Mouse (Mus musculus): ENCODE data around the gene Cmah. TPM values are rescaled to one million over a fixed set of nuclear protein-coding genes. Genes with fewer than 3 reads are reported as not detected.

Cmah gene
- polyA plus RNA-seq, 1 experiment from 2014 or later = 0.30 TPM

- Histone ChIP-seq H3K9ac (ENCODE audit: low read length) (no peak overlapping the region), H3K9me3 (ENCODE audit: control insufficient read depth, low read length) (no peaks in the 10 kb centered on the region), H3K4me1 (ENCODE audit: control insufficient read depth in 2 of 2, insufficient read depth in 2 of 2, low read length in 2 of 2) (peaks cover 2 to 8% of the 10 kb centered on the region in 2 experiments; a peak in 2 of 4 replicates), H3K27ac (replicated peaks in 1 of 2; ENCODE audit: control insufficient read depth in 1 of 2, insufficient read depth in 1 of 2, low read depth in 2 of 2, low read length in 2 of 2) (no peak overlapping the region), H3K36me3 (ENCODE audit: control insufficient read depth, insufficient read depth, low read length) (no peaks in the 10 kb centered on the region), H3K27me3 (ENCODE audit: control insufficient read depth, insufficient read depth, low read length) (no peaks in the 10 kb centered on the region), H3K4me2 (ENCODE audit: low read length) (no peak overlapping the region), H3K4me3 (ENCODE audit: control insufficient read depth in 1 of 2, insufficient read depth in 1 of 2, low read depth in 1 of 2, low read length in 2 of 2) (no peak overlapping the region)
- ATAC-seq (ENCODE audit: insufficient number of reproducible peaks, insufficient read depth, low FRiP score, low read depth) = no peak
- WGBS = 70% methylated on average over 4 of the region's 4 CpGs
Measured at GRCm38 (mm10) chr13:24443763-24444347, 116.7 kb downstream of the Cmah start.

GRCm38 (mm10) chr13:24444709-24445108, 117.5 kb downstream of the Cmah start:
- H3K4me2 ChIP-seq (ENCODE audit: low read length) = no peak overlapping the region
- no peaks in the 10 kb centered on the region for H3K27me3 ChIP-seq (ENCODE audit: control insufficient read depth, insufficient read depth, low read length)
- H3K27ac ChIP-seq (replicated peaks in 1 of 2; ENCODE audit: control insufficient read depth in 1 of 2, insufficient read depth in 1 of 2, low read depth in 2 of 2, low read length in 2 of 2) = no peak overlapping the region
- H3K9ac ChIP-seq (ENCODE audit: low read length) = no peak overlapping the region
- no peak overlapping the region for H3K4me3 ChIP-seq (ENCODE audit: control insufficient read depth in 1 of 2, insufficient read depth in 1 of 2, low read depth in 1 of 2, low read length in 2 of 2)
- H3K4me1 ChIP-seq (ENCODE audit: control insufficient read depth in 2 of 2, insufficient read depth in 2 of 2, low read length in 2 of 2) = peaks cover 2 to 8% of the 10 kb centered on the region in 2 experiments; a peak in 2 of 4 replicates
- WGBS = 65% methylated on average over 4 of the region's 4 CpGs
- no peaks in the 10 kb centered on the region for H3K36me3 ChIP-seq (ENCODE audit: control insufficient read depth, insufficient read depth, low read length)
- ATAC-seq (ENCODE audit: insufficient number of reproducible peaks, insufficient read depth, low FRiP score, low read depth) = no peak
- no peaks in the 10 kb centered on the region for H3K9me3 ChIP-seq (ENCODE audit: control insufficient read depth, low read length)

DNA sequence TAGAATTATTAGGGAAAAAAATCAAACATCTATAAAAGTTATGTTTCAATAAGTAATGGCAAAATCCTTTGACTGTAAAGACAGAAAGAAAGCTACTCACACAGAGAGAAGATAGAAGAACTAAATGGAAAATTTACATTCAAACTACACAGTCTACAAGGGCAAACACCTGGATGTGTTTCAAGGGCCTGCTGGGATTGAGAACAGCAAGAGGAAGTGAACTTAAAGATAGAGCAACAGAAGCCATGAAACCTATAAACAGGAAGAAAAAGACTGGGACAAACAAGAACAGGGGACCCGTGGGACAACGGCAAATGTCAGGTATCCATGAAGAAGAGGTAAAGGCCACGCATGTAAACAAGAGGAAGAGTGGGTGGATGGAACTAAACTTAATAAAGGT, 118.0 kb downstream of the Cmah start:
- Histone ChIP-seq H3K9ac (ENCODE audit: low read length) (no peak overlapping the region), H3K4me3 (ENCODE audit: control insufficient read depth in 1 of 2, insufficient read depth in 1 of 2, low read depth in 1 of 2, low read length in 2 of 2) (no peak overlapping the region), H3K4me1 (ENCODE audit: control insufficient read depth in 2 of 2, insufficient read depth in 2 of 2, low read length in 2 of 2) (peaks cover 2 to 8% of the 10 kb centered on the region in 2 experiments; a peak in 2 of 4 replicates), H3K36me3 (ENCODE audit: control insufficient read depth, insufficient read depth, low read length) (no peaks in the 10 kb centered on the region), H3K27ac (replicated peaks in 1 of 2; ENCODE audit: control insufficient read depth in 1 of 2, insufficient read depth in 1 of 2, low read depth in 2 of 2, low read length in 2 of 2) (no peak overlapping the region), H3K27me3 (ENCODE audit: control insufficient read depth, insufficient read depth, low read length) (no peaks in the 10 kb centered on the region), H3K4me2 (ENCODE audit: low read length) (no peak overlapping the region), H3K9me3 (ENCODE audit: control insufficient read depth, low read length) (no peaks in the 10 kb centered on the region)
- 74% methylated on average over 3 of the region's 3 CpGs for WGBS
- ATAC-seq (ENCODE audit: insufficient number of reproducible peaks, insufficient read depth, low FRiP score, low read depth) = no peak

DNA sequence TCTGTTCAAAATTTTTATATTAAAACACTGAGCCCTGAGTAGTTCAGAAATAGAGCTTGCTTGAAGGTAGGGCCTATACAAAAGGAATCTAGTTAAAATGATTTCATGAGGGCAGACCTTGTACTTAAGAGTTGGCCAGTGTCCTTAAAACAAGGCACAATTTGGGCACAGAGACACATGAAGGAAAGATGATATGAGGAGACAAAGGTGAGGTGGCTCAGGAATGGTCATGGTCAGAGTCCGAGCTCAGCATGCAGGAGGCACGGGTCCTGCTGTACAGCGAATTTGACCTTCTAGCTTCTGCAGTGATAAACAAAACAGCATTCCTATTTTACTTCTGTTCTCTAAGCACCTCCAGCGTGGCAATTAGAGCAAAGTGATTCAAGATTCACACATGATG, 118.9 kb downstream of the Cmah start:
- 69% methylated on average over 4 of the region's 4 CpGs for WGBS
- Histone ChIP-seq H3K4me3 (ENCODE audit: control insufficient read depth in 1 of 2, insufficient read depth in 1 of 2, low read depth in 1 of 2, low read length in 2 of 2) (no peak overlapping the region), H3K4me1 (ENCODE audit: control insufficient read depth in 2 of 2, insufficient read depth in 2 of 2, low read length in 2 of 2) (peaks cover 2 to 8% of the 10 kb centered on the region in 2 experiments; a peak in 2 of 4 replicates), H3K9me3 (ENCODE audit: control insufficient read depth, low read length) (no peaks in the 10 kb centered on the region), H3K36me3 (ENCODE audit: control insufficient read depth, insufficient read depth, low read length) (no peaks in the 10 kb centered on the region), H3K9ac (ENCODE audit: low read length) (no peak overlapping the region), H3K4me2 (ENCODE audit: low read length) (no peak overlapping the region), H3K27ac (replicated peaks in 1 of 2; ENCODE audit: control insufficient read depth in 1 of 2, insufficient read depth in 1 of 2, low read depth in 2 of 2, low read length in 2 of 2) (no peak overlapping the region), H3K27me3 (ENCODE audit: control insufficient read depth, insufficient read depth, low read length) (no peaks in the 10 kb centered on the region)
- no peak for ATAC-seq (ENCODE audit: insufficient number of reproducible peaks, insufficient read depth, low FRiP score, low read depth)

DNA sequence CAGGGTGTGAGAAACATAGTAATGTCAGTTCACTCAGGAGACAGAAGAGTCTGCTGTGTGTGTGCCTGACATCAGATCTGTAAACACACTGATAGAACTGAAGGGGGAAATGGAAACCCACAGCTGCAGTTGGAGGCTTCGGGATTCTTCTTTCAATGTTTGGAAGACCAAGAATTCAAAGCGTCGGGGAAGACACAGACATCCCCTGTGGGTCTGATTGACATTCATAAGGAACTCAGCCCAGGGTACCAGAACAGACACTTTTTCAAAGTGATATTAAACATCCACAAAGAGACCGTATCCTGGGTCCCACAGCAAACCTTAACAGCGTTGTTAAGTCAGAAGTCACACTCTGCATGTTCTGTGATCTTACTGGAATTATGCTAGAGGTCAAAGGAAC, 119.8 kb downstream of the Cmah start:
- Histone ChIP-seq H3K9ac (ENCODE audit: low read length) (no peak overlapping the region), H3K36me3 (ENCODE audit: control insufficient read depth, insufficient read depth, low read length) (no peaks in the 10 kb centered on the region), H3K9me3 (ENCODE audit: control insufficient read depth, low read length) (no peaks in the 10 kb centered on the region), H3K4me2 (ENCODE audit: low read length) (no peak overlapping the region), H3K27me3 (ENCODE audit: control insufficient read depth, insufficient read depth, low read length) (no peaks in the 10 kb centered on the region), H3K4me3 (ENCODE audit: control insufficient read depth in 1 of 2, insufficient read depth in 1 of 2, low read depth in 1 of 2, low read length in 2 of 2) (no peak overlapping the region), H3K27ac (replicated peaks in 1 of 2; ENCODE audit: control insufficient read depth in 1 of 2, insufficient read depth in 1 of 2, low read depth in 2 of 2, low read length in 2 of 2) (no peak overlapping the region), H3K4me1 (ENCODE audit: control insufficient read depth in 2 of 2, insufficient read depth in 2 of 2, low read length in 2 of 2) (peaks cover 2 to 8% of the 10 kb centered on the region in 2 experiments; a peak in 2 of 4 replicates)
- WGBS = 54% methylated on average over 5 of the region's 5 CpGs
- ATAC-seq (ENCODE audit: insufficient number of reproducible peaks, insufficient read depth, low FRiP score, low read depth) = no peak

GRCm38 (mm10) chr13:24448578-24448977, 121.4 kb downstream of the Cmah start:
- ATAC-seq (ENCODE audit: insufficient number of reproducible peaks, insufficient read depth, low FRiP score, low read depth) = no peak
- Histone ChIP-seq H3K9me3 (ENCODE audit: control insufficient read depth, low read length) (no peaks in the 10 kb centered on the region), H3K27ac (replicated peaks in 1 of 2; ENCODE audit: control insufficient read depth in 1 of 2, insufficient read depth in 1 of 2, low read depth in 2 of 2, low read length in 2 of 2) (no peak overlapping the region), H3K4me2 (ENCODE audit: low read length) (no peak overlapping the region), H3K4me3 (ENCODE audit: control insufficient read depth in 1 of 2, insufficient read depth in 1 of 2, low read depth in 1 of 2, low read length in 2 of 2) (no peak overlapping the region), H3K4me1 (ENCODE audit: control insufficient read depth in 2 of 2, insufficient read depth in 2 of 2, low read length in 2 of 2) (peaks cover 2 to 5% of the 10 kb centered on the region in 2 experiments; a peak in 2 of 4 replicates), H3K9ac (ENCODE audit: low read length) (no peak overlapping the region), H3K36me3 (ENCODE audit: control insufficient read depth, insufficient read depth, low read length) (no peaks in the 10 kb centered on the region), H3K27me3 (ENCODE audit: control insufficient read depth, insufficient read depth, low read length) (no peaks in the 10 kb centered on the region)
- WGBS = 60% methylated on average over 6 of the region's 6 CpGs

DNA sequence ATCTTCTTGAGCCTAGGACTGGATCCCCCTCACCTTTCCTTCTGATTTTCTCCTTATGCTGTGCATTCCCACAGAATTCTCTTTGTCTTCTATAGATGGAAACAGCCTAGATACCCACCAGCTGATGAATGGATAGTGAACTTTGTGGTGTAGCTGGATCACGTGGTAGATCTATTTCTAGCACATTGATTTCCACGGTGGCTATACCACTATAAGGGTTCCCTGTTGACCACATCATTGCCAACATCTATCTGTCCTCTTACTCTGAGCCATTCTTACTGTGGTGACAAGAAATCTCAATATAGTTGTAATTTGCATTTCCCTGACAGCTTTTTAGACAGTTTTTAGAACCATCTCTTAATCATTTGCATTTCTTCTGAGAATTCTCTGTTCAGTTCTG, 124.3 kb downstream of the Cmah start:
- no peak for ATAC-seq (ENCODE audit: insufficient number of reproducible peaks, insufficient read depth, low FRiP score, low read depth)
- H3K27me3 ChIP-seq (ENCODE audit: control insufficient read depth, insufficient read depth, low read length) = no peaks in the 10 kb centered on the region
- no peaks in the 10 kb centered on the region for H3K9me3 ChIP-seq (ENCODE audit: control insufficient read depth, low read length)
- no peak overlapping the region for H3K4me3 ChIP-seq (ENCODE audit: control insufficient read depth in 1 of 2, insufficient read depth in 1 of 2, low read depth in 1 of 2, low read length in 2 of 2)
- 44% methylated on average over 2 of the region's 2 CpGs for WGBS
- no peak overlapping the region for H3K9ac ChIP-seq (ENCODE audit: low read length)
- H3K4me1 ChIP-seq (ENCODE audit: control insufficient read depth in 2 of 2, insufficient read depth in 2 of 2, low read length in 2 of 2) = peaks cover 0 to 5% of the 10 kb centered on the region in 2 experiments; a peak in 2 of 4 replicates
- H3K27ac ChIP-seq (replicated peaks in 1 of 2; ENCODE audit: control insufficient read depth in 1 of 2, insufficient read depth in 1 of 2, low read depth in 2 of 2, low read length in 2 of 2) = no peak overlapping the region
- H3K4me2 ChIP-seq (ENCODE audit: low read length) = no peak overlapping the region
- no peaks in the 10 kb centered on the region for H3K36me3 ChIP-seq (ENCODE audit: control insufficient read depth, insufficient read depth, low read length)

- no peak overlapping the region for H3K9ac ChIP-seq (ENCODE audit: low read length)
- H3K4me3 ChIP-seq (ENCODE audit: control insufficient read depth in 1 of 2, insufficient read depth in 1 of 2, low read depth in 1 of 2, low read length in 2 of 2) = no peak overlapping the region
- 85% methylated on average over 5 of the region's 5 CpGs for WGBS
- no peak overlapping the region for H3K27ac ChIP-seq (replicated peaks in 1 of 2; ENCODE audit: control insufficient read depth in 1 of 2, insufficient read depth in 1 of 2, low read depth in 2 of 2, low read length in 2 of 2)
- H3K4me1 ChIP-seq (ENCODE audit: control insufficient read depth in 2 of 2, insufficient read depth in 2 of 2, low read length in 2 of 2) = no peaks in the 10 kb centered on the region; a peak in 1 of 4 replicates
- no peak for ATAC-seq (ENCODE audit: insufficient number of reproducible peaks, insufficient read depth, low FRiP score, low read depth)
- no peaks in the 10 kb centered on the region for H3K27me3 ChIP-seq (ENCODE audit: control insufficient read depth, insufficient read depth, low read length)
- no peak overlapping the region for H3K4me2 ChIP-seq (ENCODE audit: low read length)
- H3K9me3 ChIP-seq (ENCODE audit: control insufficient read depth, low read length) = no peaks in the 10 kb centered on the region
- no peaks in the 10 kb centered on the region for H3K36me3 ChIP-seq (ENCODE audit: control insufficient read depth, insufficient read depth, low read length)
Measured at GRCm38 (mm10) chr13:24453737-24454136, 126.5 kb downstream of the Cmah start.

Measured in heart, embryonic 14.5 days (tissue).